Mouse (Mus musculus): ENCODE data around the gene Olfr1303. TPM values are rescaled to one million over a fixed set of nuclear protein-coding genes. Genes with fewer than 3 reads are reported as not detected.

The Olfr1303 gene
- not detected in 2 replicates for polyA plus RNA-seq (2012; ENCODE audit: low replicate concordance)

DNA sequence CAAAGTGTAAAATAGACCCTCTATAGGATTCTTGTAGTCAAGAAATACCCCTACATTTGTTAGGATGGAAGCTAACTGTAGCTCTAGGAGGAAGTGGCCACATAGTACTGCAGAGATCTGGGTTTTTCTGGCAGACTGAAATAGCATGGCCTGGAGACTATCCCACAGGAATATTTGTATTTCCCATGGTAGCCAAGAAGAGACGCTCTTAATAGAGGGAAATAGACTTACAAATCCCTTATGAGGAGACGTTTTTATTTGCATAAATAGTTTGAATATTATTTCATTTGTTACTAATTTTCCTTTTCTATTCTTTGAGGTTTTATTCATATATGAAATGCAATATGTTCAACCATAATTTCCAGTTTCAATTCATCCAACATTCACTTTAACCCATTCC, at the start of gene Olfr1303:
TSS of gene Olfr1303 (minus strand) at position 101 of the 400 bp plus-strand sequence.

DNA sequence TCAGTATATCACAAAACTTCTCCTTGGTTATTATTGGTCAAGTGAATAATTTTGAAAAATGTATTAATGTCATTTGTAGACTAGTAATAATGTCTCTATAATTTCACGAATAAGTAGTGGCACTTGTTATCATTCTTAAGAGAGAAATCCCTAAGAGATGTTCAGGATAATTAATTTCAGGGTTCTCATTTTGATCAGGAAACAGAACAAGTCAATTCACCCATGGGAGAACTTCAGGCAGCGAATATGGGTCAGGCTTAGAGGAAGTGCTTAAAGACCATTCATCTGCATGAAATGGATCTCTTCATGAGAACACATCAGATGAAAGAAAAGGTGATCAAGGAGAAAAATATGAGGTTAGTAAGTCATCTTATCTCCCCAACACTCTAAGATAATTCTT, 43.0 kb downstream of the Olfr1303 start, which contains the start of gene Olfr1302:
TSS of gene Olfr1302 (plus strand) at position 301 of the 400 bp plus-strand sequence.

Other genes with a start within 250 kb of the Olfr1303 start
- not detected in 2 replicates for gene Olfr1297, start 193.8 kb downstream of the Olfr1303 start, polyA plus RNA-seq (2012; ENCODE audit: low replicate concordance)
- gene Olfr1298, start 171.1 kb downstream of the Olfr1303 start, polyA plus RNA-seq (2012; ENCODE audit: low replicate concordance): not detected in 2 replicates
- not detected in 2 replicates for gene Olfr1299, start 158.9 kb downstream of the Olfr1303 start, polyA plus RNA-seq (2012; ENCODE audit: low replicate concordance)
- not detected in 2 replicates for gene Olfr1301, start 69.3 kb downstream of the Olfr1303 start, polyA plus RNA-seq (2012; ENCODE audit: low replicate concordance)
- gene Olfr1302, start 42.9 kb downstream of the Olfr1303 start, polyA plus RNA-seq (2012; ENCODE audit: low replicate concordance): not detected in 2 replicates
- not detected in 2 replicates for gene Olfr1305, start 56.8 kb upstream of the Olfr1303 start, polyA plus RNA-seq (2012; ENCODE audit: low replicate concordance)
- not detected in 2 replicates for gene Olfr1306, start 95.9 kb upstream of the Olfr1303 start, polyA plus RNA-seq (2012; ENCODE audit: low replicate concordance)
- not detected in 2 replicates for gene Olfr1307, start 129.1 kb upstream of the Olfr1303 start, polyA plus RNA-seq (2012; ENCODE audit: low replicate concordance)
- not detected in 2 replicates for gene Olfr1308, start 144.6 kb upstream of the Olfr1303 start, polyA plus RNA-seq (2012; ENCODE audit: low replicate concordance)
- gene Olfr1309, start 169.9 kb upstream of the Olfr1303 start, polyA plus RNA-seq (2012; ENCODE audit: low replicate concordance): not detected in 2 replicates
- not detected in 2 replicates for gene Olfr1310, start 192.4 kb upstream of the Olfr1303 start, polyA plus RNA-seq (2012; ENCODE audit: low replicate concordance)
- not detected in 2 replicates for gene Olfr1311, start 204.1 kb upstream of the Olfr1303 start, polyA plus RNA-seq (2012; ENCODE audit: low replicate concordance)
- gene Olfr1312, start 229.9 kb upstream of the Olfr1303 start, polyA plus RNA-seq (2012; ENCODE audit: low replicate concordance): not detected in 2 replicates